ENCODE assay signal across 8 mouse cellular contexts in the genomic region with DNA sequence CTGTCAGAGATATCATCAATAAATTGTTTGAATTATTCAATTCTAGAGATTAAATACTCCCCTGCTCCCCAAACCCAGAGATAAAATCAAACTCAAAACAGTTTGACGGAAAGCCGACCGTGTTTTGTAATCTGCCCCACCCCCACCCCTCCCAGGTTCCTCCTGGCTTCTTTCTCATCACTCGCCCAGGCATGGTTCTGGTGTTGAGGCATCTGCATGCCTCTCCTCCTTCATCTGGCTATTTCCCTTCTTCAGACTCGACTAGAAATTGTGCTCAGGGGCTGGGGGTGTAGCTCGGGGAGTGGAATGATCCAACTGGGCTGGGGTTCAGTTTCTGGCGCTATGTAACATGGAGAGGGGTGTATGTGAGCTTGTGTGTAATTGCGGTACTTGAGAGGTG. TPM values are rescaled to one million over a fixed set of nuclear protein-coding genes. Genes with fewer than 3 reads are reported as not detected.
A peak's percentile ranks its signal among the peaks of the same experiment; 100 is the strongest.
DNase-seq lines count a peak whose midpoint lies in the region; ATAC-seq and TF ChIP-seq lines count a peak whose summit lies in the region.

No protein-coding gene starts in this region.

- peak; percentile 9 for DNase-seq in cerebellum, adult 11 months
- no peak for DNase-seq in cerebellum, adult 8-10 months
- no peak for DNase-seq in lung, embryonic 14.5 days
- DNase-seq in lung, postnatal 36 days: no peak
- DNase-seq in heart, postnatal 0 days (ENCODE audit: low spot score): no peak
- DNase-seq in adrenal gland, adult 8-10 months: no peak
- no peak for DNase-seq in kidney, postnatal 25 days

- no peaks in the 10 kb centered on the region for H3K27me3 ChIP-seq in lung, embryonic 14.5 days (ENCODE audit: insufficient read depth, low read length)
- H3K27me3 ChIP-seq in heart, postnatal 0 days (ENCODE audit: control insufficient read depth, insufficient read depth, low read length): no peaks in the 10 kb centered on the region
- H3K27me3 ChIP-seq in midbrain, embryonic 16.5 days (ENCODE audit: control insufficient read depth, insufficient read depth, low read depth, low read length): no peaks in the 10 kb centered on the region

- H3K9me3 ChIP-seq in lung, embryonic 14.5 days (ENCODE audit: low read depth, low read length): no peaks in the 10 kb centered on the region
- no peaks in the 10 kb centered on the region for H3K9me3 ChIP-seq in heart, postnatal 0 days (replicated peaks; ENCODE audit: control insufficient read depth, low read length)
- no peaks in the 10 kb centered on the region for H3K9me3 ChIP-seq in midbrain, embryonic 16.5 days (replicated peaks; ENCODE audit: control insufficient read depth, low read length, poor library complexity, severe bottlenecking)

- no peaks in the 10 kb centered on the region for H3K36me3 ChIP-seq in lung, embryonic 14.5 days (ENCODE audit: insufficient read depth)
- H3K36me3 ChIP-seq in heart, postnatal 0 days (replicated peaks; ENCODE audit: control insufficient read depth, insufficient read depth, low read length): no peaks in the 10 kb centered on the region
- no peaks in the 10 kb centered on the region for H3K36me3 ChIP-seq in midbrain, embryonic 16.5 days (ENCODE audit: control insufficient read depth, insufficient read depth, low read length)

- no peak for TF ChIP-seq CTCF in lung, embryonic 14.5 days (IDR thresholded peaks at IDR 0.05; ENCODE audit: low read depth)
- TF ChIP-seq CTCF in heart, postnatal 0 days (IDR thresholded peaks at IDR 0.05; ENCODE audit: low read depth): no peak

- H3K9ac ChIP-seq in lung, embryonic 14.5 days: no peak overlapping the region
- no peak overlapping the region for H3K9ac ChIP-seq in heart, postnatal 0 days (replicated peaks; ENCODE audit: low read depth, low read length)
- H3K9ac ChIP-seq in midbrain, embryonic 16.5 days (ENCODE audit: low read depth, low read length): peak overlapping the region; percentile 26; the same call in 1 of the 2 replicates

- peak overlapping the region; percentile 56 for H3K4me2 ChIP-seq in lung, embryonic 14.5 days
- peak overlapping the region; percentile 56 for H3K4me2 ChIP-seq in heart, postnatal 0 days (ENCODE audit: low read depth, low read length)
- H3K4me2 ChIP-seq in midbrain, embryonic 16.5 days (ENCODE audit: low read length): peak overlapping the region; percentile 30

- H3K4me1 ChIP-seq in lung, embryonic 14.5 days (ENCODE audit: insufficient read depth): no peaks in the 10 kb centered on the region
- peaks cover 10% of the 10 kb centered on the region for H3K4me1 ChIP-seq in heart, postnatal 0 days (ENCODE audit: control insufficient read depth, insufficient read depth)
- H3K4me1 ChIP-seq in midbrain, embryonic 16.5 days (ENCODE audit: control insufficient read depth, insufficient read depth, low read length): no peaks in the 10 kb centered on the region

- no peak overlapping the region for H3K4me3 ChIP-seq in lung, embryonic 14.5 days (ENCODE audit: low read depth, low read length)
- H3K4me3 ChIP-seq in heart, postnatal 0 days (ENCODE audit: low read depth, low read length): 0 out of 2 replicates have a peak overlapping the region, but pooled peaks have one; percentile 17
- no peak overlapping the region for H3K4me3 ChIP-seq in midbrain, embryonic 16.5 days (ENCODE audit: low read depth, low read length)

- no peak overlapping the region for H3K27ac ChIP-seq in lung, embryonic 14.5 days (ENCODE audit: low read depth)
- no peak overlapping the region for H3K27ac ChIP-seq in heart, postnatal 0 days (ENCODE audit: low read depth)
- no peak overlapping the region for H3K27ac ChIP-seq in midbrain, embryonic 16.5 days (ENCODE audit: low read length)

- TF ChIP-seq EP300 in heart, postnatal 0 days (IDR thresholded peaks at IDR 0.05; ENCODE audit: low read depth): no peak

- no peak for ATAC-seq in lung, embryonic 14.5 days (ENCODE audit: insufficient read depth)
- ATAC-seq in heart, postnatal 0 days (ENCODE audit: insufficient read depth, low read depth): no peak
- no peak for ATAC-seq in midbrain, embryonic 16.5 days

- WGBS in lung, embryonic 14.5 days: 26% methylated on average over 8 of the region's 8 CpGs
- WGBS in heart, postnatal 0 days: 41% methylated on average over 8 of the region's 8 CpGs
- 50% methylated on average over 8 of the region's 8 CpGs for WGBS in midbrain, embryonic 16.5 days

RNA-seq across cellular contexts. Expression of a gene that starts 31.8 kb away (rescaled TPM):
- polyA plus RNA-seq in lung, embryonic 14.5 days (2014; fragmentation: Nextera tagmentation; extraction: Ambion mirVana): 52.0 and 53.2 TPM in 2 replicates
- 12.0 and 18.0 TPM in 2 replicates for total RNA-seq in heart, postnatal 0 days (2014; rRNA removed; ENCODE audit: low replicate concordance)
- polyA plus RNA-seq in heart, postnatal 0 days (2015; fragmentation: Nextera tagmentation; extraction: Ambion mirVana): 14.4 and 15.4 TPM in 2 replicates
- polyA plus RNA-seq in midbrain, embryonic 16.5 days (2015; fragmentation: Nextera tagmentation; extraction: Ambion mirVana): 44.5 and 55.2 TPM in 2 replicates
- 10 to 100 TPM; 16.5 to 28.9 (median 24.6) TPM for total RNA-seq in adrenal gland, adult 8-10 months (2022)

RNA-seq across cellular contexts. Expression of a gene that starts 38.0 kb away (rescaled TPM):
- polyA plus RNA-seq in lung, embryonic 14.5 days (2014; fragmentation: Nextera tagmentation; extraction: Ambion mirVana): 151 and 163 TPM in 2 replicates
- total RNA-seq in heart, postnatal 0 days (2014; rRNA removed; ENCODE audit: low replicate concordance): 35.0 and 53.5 TPM in 2 replicates
- 28.0 and 30.4 TPM in 2 replicates for polyA plus RNA-seq in heart, postnatal 0 days (2015; fragmentation: Nextera tagmentation; extraction: Ambion mirVana)
- polyA plus RNA-seq in midbrain, embryonic 16.5 days (2015; fragmentation: Nextera tagmentation; extraction: Ambion mirVana): 101 and 115 TPM in 2 replicates
- 100 to 1,000 TPM in 2 of 4 experiments, 10 to 100 TPM in 2; 75.8 to 107 (median 91.5) TPM for total RNA-seq in adrenal gland, adult 8-10 months (2022)
